Mouse (Mus musculus) yolk sac, embryonic 10.5 days (tissue): ENCODE data around the gene Sycn.
"Not testable (repeated sequence)": the region's sequence is repeated elsewhere in the genome, so short reads cannot be mapped to it uniquely, and the experiment has no call there.

Source experiments
- DNase-seq: peaks from one replicate; pipeline ENCODE4 v3.0.0-alpha.2; 2017; ENCODE audit warnings: low spot score

The Sycn gene

GRCm38 (mm10) chr7:28540526-28540925, at the start of gene Sycn:
Sycn (plus strand) TSS chr7:28540885.
- DNase-seq, result peak; percentile 67

DNA sequence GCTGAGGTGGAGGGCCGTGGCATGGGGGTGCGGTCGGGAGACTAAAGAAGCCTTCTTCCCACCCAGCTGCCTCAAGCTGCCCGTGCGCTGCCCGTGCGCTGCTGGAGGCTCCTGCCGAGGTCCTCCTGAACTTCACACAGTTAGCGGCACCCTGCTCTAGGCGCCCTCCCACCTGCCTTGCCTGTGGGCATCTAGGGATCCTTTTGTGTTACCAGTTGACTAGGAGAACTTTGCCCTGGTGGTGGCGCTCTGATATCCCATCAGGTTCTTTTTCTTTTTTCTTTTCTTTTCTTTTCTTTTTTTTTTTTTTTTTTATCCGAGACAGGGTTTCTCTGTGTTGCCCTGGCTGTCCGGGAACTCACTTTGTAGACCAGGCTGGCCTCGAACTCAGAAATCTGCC, 49.8 kb upstream of the Sycn start:
- no peak for DNase-seq

DNA sequence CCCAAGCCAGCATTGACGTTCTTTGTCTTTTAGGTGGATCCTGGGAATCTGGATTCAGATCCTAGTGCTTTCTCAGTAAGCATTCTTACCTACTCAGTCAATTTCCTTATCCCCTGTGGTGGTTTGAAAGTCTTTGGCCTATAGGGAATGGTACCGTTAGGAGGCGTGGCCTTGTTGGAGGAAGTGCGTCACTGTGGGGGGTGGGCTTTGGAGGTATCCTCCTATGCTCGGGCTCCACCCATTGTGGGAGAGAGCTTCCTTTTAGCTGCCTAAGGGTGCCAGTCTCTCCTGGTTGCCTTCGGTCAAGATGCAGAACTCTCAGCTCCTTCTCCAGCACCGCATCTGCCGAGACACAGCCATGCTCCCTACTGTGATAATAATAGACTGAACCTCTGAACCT, 48.4 kb upstream of the Sycn start:
- DNase-seq, result no peak

GRCm38 (mm10) chr7:28495426-28495825, 45.3 kb upstream of the Sycn start:
- no peak for DNase-seq

DNA sequence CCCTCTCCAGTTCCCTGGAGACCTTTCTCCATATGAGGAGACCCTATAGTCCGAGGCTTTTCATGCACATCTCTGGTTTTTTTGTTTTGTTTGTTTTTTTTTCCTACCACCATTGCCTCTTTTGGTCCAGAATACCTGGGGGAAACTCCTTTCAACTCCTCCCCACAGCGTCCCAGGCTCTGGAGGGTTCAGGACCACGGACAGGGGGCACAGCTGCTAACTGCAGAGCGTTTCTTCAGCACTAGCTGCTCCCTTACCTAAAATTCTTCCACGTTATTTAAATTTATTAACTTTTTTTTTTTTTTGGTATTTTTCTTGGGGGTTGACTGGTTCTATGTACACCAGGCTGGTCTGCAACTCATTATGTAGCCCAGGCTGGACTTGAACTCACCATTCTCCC, 35.1 kb upstream of the Sycn start:
- DNase-seq, result peak; percentile 36

- DNase-seq, result not testable (repeated sequence)
These were observed 31.6 kb upstream of the Sycn start for GRCm38 (mm10) chr7:28509121-28509520.

- not testable (repeated sequence) for DNase-seq
These were observed 30.2 kb upstream of the Sycn start, which contains the start of gene Ifnl2 for GRCm38 (mm10) chr7:28510405-28510974. Ifnl2 (minus strand) TSS chr7:28510455.

DNA sequence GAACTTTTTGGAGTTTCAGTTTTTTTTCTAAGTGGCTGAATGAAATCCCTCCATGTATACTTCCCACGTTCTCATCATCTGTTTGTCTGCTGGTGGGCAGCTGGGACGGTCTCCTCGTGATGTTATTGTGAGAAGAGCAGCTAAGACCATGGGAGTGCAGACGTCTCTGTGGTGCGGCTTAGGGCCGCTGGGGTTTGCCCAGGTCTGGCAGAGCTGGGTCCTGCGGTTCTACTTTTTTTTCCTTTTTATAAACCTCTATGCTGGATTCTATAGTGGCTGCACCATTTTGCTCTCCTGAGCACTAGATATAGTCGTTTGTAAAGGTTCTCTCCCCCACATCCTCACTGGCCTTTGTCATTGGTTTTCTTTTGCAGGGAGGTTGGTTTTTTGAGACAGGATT, 29.2 kb upstream of the Sycn start:
- DNase-seq, result no peak

GRCm38 (mm10) chr7:28522536-28522935, 18.1 kb upstream of the Sycn start, which contains the start of gene Ifnl3:
Ifnl3 (plus strand) TSS chr7:28522836.
- not testable (repeated sequence) for DNase-seq

- peak; percentile 55 for DNase-seq
These were observed 12.6 kb upstream of the Sycn start for GRCm38 (mm10) chr7:28527922-28528719.

- no peak for DNase-seq
These were observed 8.7 kb upstream of the Sycn start for GRCm38 (mm10) chr7:28532005-28532404.

DNA sequence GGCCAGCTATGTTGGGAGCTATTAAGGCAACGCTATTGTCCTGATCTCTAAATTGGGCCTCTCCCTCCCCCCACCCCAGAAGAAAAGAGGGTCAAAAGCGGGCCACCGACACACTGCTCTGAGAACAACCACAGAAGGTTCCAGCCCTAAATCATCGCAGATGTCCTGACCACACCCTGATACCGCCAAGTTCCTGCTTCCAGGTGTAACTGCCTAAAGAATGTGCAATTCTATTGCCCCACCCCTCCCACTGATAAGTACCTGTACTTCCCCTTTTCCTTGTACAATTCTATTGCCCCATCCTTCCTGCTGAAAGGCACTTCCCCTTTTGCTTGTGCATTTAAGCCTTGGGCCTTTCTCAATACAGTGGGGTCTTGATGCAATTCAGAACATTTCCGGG, 1.8 kb upstream of the Sycn start:
- not testable (repeated sequence) for DNase-seq

- peak; percentile 84 for DNase-seq
These were observed 3.4 kb downstream of the Sycn start for GRCm38 (mm10) chr7:28544051-28544601.

GRCm38 (mm10) chr7:28545048-28545890, 4.6 kb downstream of the Sycn start:
- peak; percentile 57 for DNase-seq

DNA sequence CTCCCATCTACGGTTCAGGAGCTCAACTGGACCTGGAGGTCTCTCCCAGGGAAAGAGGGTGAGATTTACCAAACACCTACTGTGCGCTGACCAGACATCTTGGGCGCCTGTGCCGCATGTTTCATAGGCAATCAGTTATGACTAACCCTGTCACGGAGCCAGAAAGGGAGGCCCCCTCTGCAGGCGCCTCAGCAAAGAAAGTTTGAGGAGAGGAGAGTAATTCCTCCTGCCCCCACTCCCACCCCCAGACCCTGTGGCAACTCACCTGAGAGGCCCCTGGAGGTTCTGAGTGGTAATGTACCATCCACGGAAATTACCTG, 5.2 kb downstream of the Sycn start:
- DNase-seq, result no peak

GRCm38 (mm10) chr7:28546649-28547048, 6.0 kb downstream of the Sycn start:
- DNase-seq, result no peak

DNA sequence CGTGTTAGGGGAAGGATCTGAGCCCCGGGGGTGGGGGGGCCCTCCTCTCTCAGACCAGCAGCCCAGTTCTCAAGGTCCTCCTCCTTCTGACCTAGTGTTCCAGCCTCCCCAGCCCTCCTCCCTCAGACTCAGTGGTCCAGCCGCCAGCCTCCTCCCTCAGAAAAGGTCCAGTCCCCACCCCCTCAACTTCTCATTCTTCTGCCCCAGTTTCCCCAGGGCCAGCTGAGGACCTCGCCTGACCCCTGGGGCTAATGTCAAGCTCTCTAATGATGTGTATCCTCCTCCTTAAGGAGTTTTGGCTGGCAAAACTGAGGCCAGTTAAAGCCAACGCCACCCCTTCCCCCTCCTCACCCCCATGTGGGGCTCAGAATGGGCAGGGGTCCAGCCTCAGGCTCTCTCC, 6.5 kb downstream of the Sycn start, which contains the start of gene Nccrp1:
TSS of gene Nccrp1 (minus strand) at position 101 of the 400 bp plus-strand sequence.
- no peak for DNase-seq

GRCm38 (mm10) chr7:28547628-28548027, 6.9 kb downstream of the Sycn start:
- DNase-seq, result no peak

- DNase-seq, result no peak
These were observed 12.4 kb downstream of the Sycn start for GRCm38 (mm10) chr7:28553076-28553475.

DNA sequence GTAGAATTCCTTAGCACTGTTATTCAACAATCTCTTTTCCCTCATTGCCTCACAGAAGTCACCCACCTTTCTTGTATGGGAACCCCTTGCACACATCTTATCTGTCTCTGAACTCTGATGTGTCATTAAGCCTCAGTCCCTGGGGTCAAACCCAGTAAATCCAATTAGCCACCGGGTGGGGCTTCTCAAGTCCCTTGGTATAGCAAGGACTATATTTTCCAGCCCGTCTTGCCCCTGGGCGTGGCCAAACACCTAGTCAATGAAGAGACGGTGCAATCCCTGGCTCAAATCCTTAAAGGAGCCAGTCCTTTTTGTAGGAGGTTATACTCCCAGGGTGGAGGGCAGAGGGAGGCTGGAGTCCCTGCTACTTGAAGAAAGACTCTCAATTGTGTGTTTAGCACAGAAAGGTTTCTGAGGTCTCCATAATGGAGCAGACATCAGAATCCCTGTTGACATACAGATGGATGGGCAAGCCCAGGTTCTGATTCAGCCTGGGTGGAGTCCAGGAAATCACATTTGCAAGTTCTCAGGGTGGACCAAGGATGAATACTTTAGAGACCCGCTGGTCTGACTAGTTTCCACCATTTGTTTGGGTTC, 15.4 kb downstream of the Sycn start:
- DNase-seq, result no peak

DNA sequence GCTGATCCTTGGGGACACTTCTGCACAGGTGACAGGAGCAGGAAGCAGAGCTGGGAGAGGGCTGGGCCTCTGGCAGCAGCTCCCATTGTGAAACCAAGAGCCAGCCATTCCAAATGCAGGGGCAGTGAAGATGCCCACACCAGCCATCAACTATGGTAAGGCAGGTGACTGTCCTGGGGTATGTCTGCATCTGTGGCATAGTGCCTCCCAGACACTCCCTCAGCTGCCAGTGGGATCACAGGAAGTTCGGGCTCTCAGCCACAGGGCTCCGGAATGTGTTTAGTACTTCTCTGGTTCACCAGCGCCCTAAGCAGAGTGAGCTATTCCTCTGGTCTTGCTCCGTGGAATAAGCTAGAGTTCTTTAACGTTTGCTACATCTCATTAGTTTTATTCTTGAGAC, 16.4 kb downstream of the Sycn start:
- no peak for DNase-seq

GRCm38 (mm10) chr7:28557708-28558107, 17.0 kb downstream of the Sycn start:
- DNase-seq, result no peak
